Mouse (Mus musculus): ENCODE results near the gene Ifna11.
A peak's percentile ranks its signal among the peaks of the same experiment; 100 is the strongest.
"Not testable (repeated sequence)": the region's sequence is repeated elsewhere in the genome, so short reads cannot be mapped to it uniquely, and the experiment has no call there.

The Ifna11 gene

GRCm38 (mm10) chr4:88819659-88820058, at the start of gene Ifna11:
TSS of gene Ifna11 (plus strand) at chr4:88819959.
- no peak for DNase-seq (ENCODE audit: low spot score in 2 of 2)

- DNase-seq (ENCODE audit: low spot score in 2 of 2), result not testable (repeated sequence)
These were observed 46.2 kb upstream of the Ifna11 start, which contains the start of gene Gm13290 for GRCm38 (mm10) chr4:88773534-88773933. TSS of gene Gm13290 (plus strand) at chr4:88773834.

- not testable (repeated sequence) for DNase-seq (ENCODE audit: low spot score in 2 of 2)
These were observed 43.1 kb upstream of the Ifna11 start, which contains the start of gene Gm13289 for GRCm38 (mm10) chr4:88776622-88777021. TSS of gene Gm13289 (plus strand) at chr4:88776922.

GRCm38 (mm10) chr4:88779550-88779949, 40.2 kb upstream of the Ifna11 start, which contains the start of gene Gm13272:
TSS of gene Gm13272 (plus strand) at chr4:88779850.
- DNase-seq (ENCODE audit: low spot score in 2 of 2), result not testable (repeated sequence)

GRCm38 (mm10) chr4:88780320-88780719, 39.4 kb upstream of the Ifna11 start:
- DNase-seq (ENCODE audit: low spot score in 2 of 2), result not testable (repeated sequence)

- not testable (repeated sequence) for DNase-seq (ENCODE audit: low spot score in 2 of 2)
These were observed 37.9 kb upstream of the Ifna11 start, which contains the start of gene Ifnz for GRCm38 (mm10) chr4:88781831-88782230. TSS of gene Ifnz (plus strand) at chr4:88782131.

GRCm38 (mm10) chr4:88782335-88782734, 37.4 kb upstream of the Ifna11 start:
- DNase-seq (ENCODE audit: low spot score in 2 of 2), result not testable (repeated sequence)

GRCm38 (mm10) chr4:88785409-88785808, 34.4 kb upstream of the Ifna11 start, which contains the start of gene Gm13276:
TSS of gene Gm13276 (plus strand) at chr4:88785709.
- DNase-seq (ENCODE audit: low spot score in 2 of 2), result not testable (repeated sequence)

- DNase-seq (ENCODE audit: low spot score in 2 of 2), result peak; percentile 53 to 73
These were observed 31.4 kb upstream of the Ifna11 start, which contains the start of gene Gm13277 for GRCm38 (mm10) chr4:88788402-88788801. TSS of gene Gm13277 (plus strand) at chr4:88788632.

- DNase-seq (ENCODE audit: low spot score in 2 of 2), result not testable (repeated sequence)
These were observed 28.5 kb upstream of the Ifna11 start, which contains the start of gene Gm13278 for GRCm38 (mm10) chr4:88791250-88791649. TSS of gene Gm13278 (plus strand) at chr4:88791550.

GRCm38 (mm10) chr4:88793936-88794675, 25.7 kb upstream of the Ifna11 start, which contains the start of gene Gm13275:
TSS of gene Gm13275 (plus strand) at chr4:88794487.
- peak; percentile 88 to 90 for DNase-seq (ENCODE audit: low spot score in 2 of 2)

- DNase-seq (ENCODE audit: low spot score in 2 of 2), result not testable (repeated sequence)
These were observed 22.7 kb upstream of the Ifna11 start, which contains the start of gene Gm13279 for GRCm38 (mm10) chr4:88797097-88797496. TSS of gene Gm13279 (plus strand) at chr4:88797397.

- DNase-seq (ENCODE audit: low spot score in 2 of 2), result not testable (repeated sequence)
These were observed 20.4 kb upstream of the Ifna11 start, which contains the start of gene Gm13285 for GRCm38 (mm10) chr4:88799365-88799764. TSS of gene Gm13285 (plus strand) at chr4:88799665.

- DNase-seq (ENCODE audit: low spot score in 2 of 2), result not testable (repeated sequence)
These were observed 16.8 kb upstream of the Ifna11 start, which contains the start of gene Gm13287 for GRCm38 (mm10) chr4:88802954-88803353. TSS of gene Gm13287 (plus strand) at chr4:88803254.

- DNase-seq (ENCODE audit: low spot score in 2 of 2), result not testable (repeated sequence)
These were observed 14.5 kb upstream of the Ifna11 start, which contains the start of gene Gm13288 for GRCm38 (mm10) chr4:88805231-88805630. TSS of gene Gm13288 (plus strand) at chr4:88805531.

- peak; percentile 34 to 35 for DNase-seq (ENCODE audit: low spot score in 2 of 2)
These were observed 14.0 kb upstream of the Ifna11 start for GRCm38 (mm10) chr4:88805761-88806160.

GRCm38 (mm10) chr4:88815928-88816327, 3.8 kb upstream of the Ifna11 start, which contains the start of gene Ifna7:
TSS of gene Ifna7 (plus strand) at chr4:88816228.
- DNase-seq (ENCODE audit: low spot score in 2 of 2), result no peak

GRCm38 (mm10) chr4:88822995-88823394, 3.2 kb downstream of the Ifna11 start:
- no peak for DNase-seq (ENCODE audit: low spot score in 2 of 2)

- not testable (repeated sequence) for DNase-seq (ENCODE audit: low spot score in 2 of 2)
These were observed 7.4 kb downstream of the Ifna11 start, which contains the start of gene Ifna6 for GRCm38 (mm10) chr4:88827116-88827515. TSS of gene Ifna6 (plus strand) at chr4:88827416.

- DNase-seq (ENCODE audit: low spot score in 2 of 2), result no peak
These were observed 10.8 kb downstream of the Ifna11 start for GRCm38 (mm10) chr4:88830523-88830922.

GRCm38 (mm10) chr4:88835225-88835624, 15.5 kb downstream of the Ifna11 start, which contains the start of gene Ifna5:
TSS of gene Ifna5 (plus strand) at chr4:88835525.
- DNase-seq (ENCODE audit: low spot score in 2 of 2), result not testable (repeated sequence)

- DNase-seq (ENCODE audit: low spot score in 2 of 2), result no peak
These were observed 19.1 kb downstream of the Ifna11 start for GRCm38 (mm10) chr4:88838828-88839227.
